8 mouse cellular contexts compared by ENCODE assay signal in genomic region chr11:113165069-113165795, GRCm38 (mm10).
DNase-seq lines count a peak whose midpoint lies in the region; ATAC-seq and TF ChIP-seq lines count a peak whose summit lies in the region.

No protein-coding gene starts in this region.

- no peaks in the 10 kb centered on the region for H3K9me3 ChIP-seq in hindbrain, embryonic 10.5 days
- H3K9me3 ChIP-seq in lung, postnatal 0 days (ENCODE audit: low read length) = no peaks in the 10 kb centered on the region

- H3K9ac ChIP-seq in lung, postnatal 0 days (replicated peaks; ENCODE audit: low read depth) = no peak overlapping the region

- no peaks in the 10 kb centered on the region for H3K36me3 ChIP-seq in hindbrain, embryonic 10.5 days
- H3K36me3 ChIP-seq in lung, postnatal 0 days (ENCODE audit: insufficient read depth, low read length) = no peaks in the 10 kb centered on the region

- H3K27me3 ChIP-seq in hindbrain, embryonic 10.5 days (ENCODE audit: insufficient read depth, poor library complexity, severe bottlenecking) = 0 out of 2 replicates have a peak, but pooled peaks cover 7% of the 10 kb centered on the region
- no peaks in the 10 kb centered on the region for H3K27me3 ChIP-seq in lung, postnatal 0 days (replicated peaks; ENCODE audit: insufficient read depth, low read length)

- peak overlapping the region; percentile 42 for H3K4me3 ChIP-seq in hindbrain, embryonic 10.5 days
- peak overlapping the region; percentile 10; the same call in 1 of the 2 replicates for H3K4me3 ChIP-seq in lung, postnatal 0 days (ENCODE audit: low read depth, low read length)

- peak; percentile 84 for DNase-seq in MN1 (ENCODE audit: low spot score)
- peak; percentile 83 for DNase-seq in cerebellum, adult 9-11 months
- DNase-seq in frontal cortex, postnatal 10 days (ENCODE audit: low spot score in 2 of 2) = peak; percentile 53 to 76
- peak; percentile 92 for DNase-seq in hindbrain, embryonic 10.5 days (ENCODE audit: low spot score)
- peak; percentile 64 for DNase-seq in layer of hippocampus, adult 9-11 months
- peak; percentile 84 for DNase-seq in lung, postnatal 0 days (ENCODE audit: low spot score)
- peak; percentile 84 for DNase-seq in ovary, postnatal 36 days (ENCODE audit: low spot score)
- DNase-seq in urinary bladder, postnatal 10 days (ENCODE audit: low spot score) = peak; percentile 36

- ATAC-seq in lung, postnatal 0 days = peak; percentile 90

- peak overlapping the region; percentile 88 for H3K27ac ChIP-seq in hindbrain, embryonic 10.5 days
- H3K27ac ChIP-seq in lung, postnatal 0 days (ENCODE audit: low read length) = no peak overlapping the region

- WGBS in hindbrain, embryonic 10.5 days = 4% methylated on average over 23 of the region's 23 CpGs
- WGBS in lung, postnatal 0 days = 8% methylated on average over 23 of the region's 23 CpGs

- no peak for TF ChIP-seq EP300 in lung, postnatal 0 days (IDR thresholded peaks at IDR 0.05)

- TF ChIP-seq CTCF in lung, postnatal 0 days (IDR thresholded peaks at IDR 0.05) = peak; percentile 100

- peak overlapping the region; percentile 50 for H3K4me2 ChIP-seq in lung, postnatal 0 days (replicated peaks; ENCODE audit: low read depth, low read length)

- H3K4me1 ChIP-seq in hindbrain, embryonic 10.5 days (replicated peaks) = peaks cover 82% of the 10 kb centered on the region
- H3K4me1 ChIP-seq in lung, postnatal 0 days (ENCODE audit: insufficient read depth, low read depth, low read length) = peaks cover 8% of the 10 kb centered on the region; the same call in 1 of the 2 replicates

Comparison
In these comparisons a context has a peak if more than half of its experiments do, and no peak if none do; other contexts are left out.
1. DNase-seq: peak in every context shown above with its lines; median percentile 92 in hindbrain, embryonic 10.5 days; 84 in MN1; 84 in lung, postnatal 0 days; 84 in ovary, postnatal 36 days; 83 in cerebellum, adult 9-11 months; 64 in frontal cortex, postnatal 10 days; 64 in layer of hippocampus, adult 9-11 months; 36 in urinary bladder, postnatal 10 days.